Mouse (Mus musculus) retina, postnatal 1 day (tissue): ENCODE results near the gene Syt16.

Experiments
- DNase-seq: peaks from one replicate; pipeline ENCODE4 v3.0.0-alpha.2; 2012

Gene Syt16

DNA sequence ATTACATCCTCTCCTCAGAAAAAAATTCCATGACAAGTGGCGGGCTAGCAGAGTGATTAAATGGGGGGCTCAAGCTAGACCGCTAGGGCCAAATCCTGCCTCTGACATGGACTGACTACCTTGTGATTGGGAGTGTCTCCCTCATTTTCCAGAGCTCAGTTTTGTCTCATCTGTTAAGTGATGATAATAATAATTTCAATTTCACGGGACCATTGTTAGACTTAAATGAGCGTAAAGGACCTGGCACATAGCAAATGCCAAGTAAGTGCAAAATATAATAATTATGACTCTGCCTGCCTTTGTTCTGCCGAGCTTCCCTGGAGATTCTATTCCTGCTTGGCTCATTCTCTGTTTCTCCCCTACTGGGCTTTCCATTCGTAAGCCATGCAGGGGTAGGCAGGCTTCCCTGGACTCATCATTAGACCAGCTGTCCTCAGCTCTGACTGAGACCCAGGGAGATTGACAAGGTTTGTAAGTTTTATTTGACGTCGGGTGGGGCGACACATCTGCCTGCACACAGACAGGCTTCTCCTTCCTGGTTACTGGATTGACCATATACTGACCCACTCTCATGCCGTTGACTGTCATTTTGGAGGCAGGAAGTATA is 112.1 kb downstream of the Syt16 start:
- no peak for DNase-seq

DNA sequence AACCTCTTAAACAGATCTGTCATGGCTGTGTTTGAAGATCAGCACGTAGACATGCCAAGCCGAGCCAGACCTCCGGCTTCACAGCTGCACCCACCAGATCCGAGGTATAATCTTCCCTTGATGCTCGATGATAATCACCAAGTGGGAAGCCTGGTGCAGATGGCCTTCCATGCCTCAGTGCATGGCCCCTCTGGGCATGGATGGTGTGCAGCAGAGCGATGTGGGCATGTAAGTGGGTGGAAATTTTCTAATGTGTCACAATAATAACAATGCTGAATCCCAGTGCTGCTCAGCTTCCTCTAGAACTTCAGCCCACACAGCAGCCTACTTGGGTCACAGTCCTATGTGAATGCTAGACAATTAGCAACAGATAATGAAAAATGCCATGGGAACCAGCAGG is 119.4 kb downstream of the Syt16 start:
- DNase-seq = peak; percentile 43

DNA sequence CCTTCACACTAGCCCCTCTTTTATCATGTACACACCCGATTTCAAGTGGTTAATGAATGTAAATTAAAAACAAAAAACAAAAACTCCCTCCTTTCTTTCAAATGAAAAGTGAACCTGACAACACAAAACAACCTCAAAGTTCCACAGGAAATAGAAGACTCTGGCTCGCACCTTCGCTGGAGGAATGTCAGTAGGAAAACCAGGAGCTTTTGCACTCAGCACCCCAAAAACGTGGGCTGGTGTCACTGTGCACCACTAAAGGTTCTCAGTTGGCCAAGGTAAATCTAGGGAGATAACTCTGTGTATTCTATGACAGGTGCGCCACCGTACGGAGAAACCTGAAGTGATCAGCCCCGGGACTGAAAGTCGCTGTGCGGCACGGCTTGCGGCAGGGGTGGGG is 128.3 kb downstream of the Syt16 start:
- no peak for DNase-seq

DNA sequence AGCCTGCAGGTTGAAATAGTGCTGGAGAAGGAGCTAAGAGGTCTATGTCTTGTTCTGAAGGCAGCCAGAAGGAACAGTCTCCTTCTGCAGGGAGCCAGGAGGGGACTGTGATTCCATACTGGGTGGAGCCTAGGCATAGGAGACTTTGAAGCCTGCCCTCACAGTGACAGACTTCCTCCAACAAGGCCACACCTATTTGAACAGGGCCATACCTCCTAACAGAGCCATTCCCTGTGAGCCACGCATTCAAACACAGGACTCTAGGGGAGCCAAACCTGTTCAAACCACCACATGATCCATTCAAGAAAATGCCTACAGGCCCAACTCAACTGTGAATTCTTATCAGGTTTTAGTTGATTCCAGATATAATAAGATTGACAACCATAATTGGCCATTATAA is 130.8 kb downstream of the Syt16 start:
- DNase-seq = no peak

DNA sequence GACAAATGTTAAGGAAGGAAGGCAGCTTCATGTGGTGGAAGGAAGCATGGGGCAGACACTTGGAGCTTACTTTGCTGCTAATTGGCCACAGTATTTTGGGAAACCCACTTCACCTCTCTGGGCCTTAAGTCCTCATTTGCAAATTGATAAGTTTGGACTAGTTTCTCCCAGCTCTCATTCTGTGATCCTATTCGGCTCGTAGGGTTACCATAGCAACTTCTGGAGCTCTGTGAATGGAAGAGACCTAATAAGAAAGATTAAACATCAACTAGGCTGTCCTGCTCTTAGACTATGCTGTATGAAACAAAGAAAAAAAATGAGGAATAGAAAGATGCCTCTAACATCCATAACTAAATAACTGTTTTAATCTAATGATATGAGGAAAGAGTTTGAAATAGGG is 134.3 kb downstream of the Syt16 start:
- no peak for DNase-seq

DNA sequence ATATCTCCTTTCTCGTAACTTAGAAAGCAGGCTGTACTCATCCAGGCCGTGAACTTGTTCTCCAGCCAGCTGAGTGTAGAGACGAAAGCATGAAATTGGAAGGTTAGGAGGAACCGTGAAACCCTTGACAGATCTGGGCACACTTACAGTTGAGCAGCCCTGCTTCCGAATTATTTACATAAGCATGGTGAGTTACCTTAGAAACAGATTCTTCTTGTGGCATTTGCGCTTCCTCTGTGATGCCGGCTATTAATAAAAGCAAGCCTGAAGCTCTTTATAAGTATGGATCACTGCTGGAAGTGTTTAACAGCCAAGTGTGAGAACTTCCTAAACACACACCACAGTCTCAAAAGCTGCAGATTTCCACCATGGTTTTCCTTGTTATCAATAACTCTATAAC is 144.7 kb downstream of the Syt16 start:
- DNase-seq = no peak

DNA sequence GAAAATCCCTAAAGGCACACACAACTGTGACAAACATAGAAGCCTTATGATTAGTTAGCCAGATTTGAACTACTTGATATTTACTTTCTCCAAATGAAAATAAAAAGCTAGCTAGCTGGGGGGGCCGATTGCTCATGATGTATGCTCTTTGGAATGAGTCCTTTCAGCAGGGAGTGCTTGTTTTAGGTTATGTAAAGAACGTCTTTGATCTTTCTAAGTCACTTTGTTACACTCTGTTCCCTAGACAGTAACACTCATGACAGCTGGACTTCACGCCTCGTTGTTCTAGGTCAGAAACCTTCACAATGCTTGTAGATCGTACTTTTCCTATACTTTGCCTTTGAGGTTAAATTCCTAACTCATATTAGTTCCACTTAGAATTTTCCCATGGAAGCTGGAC is 146.9 kb downstream of the Syt16 start:
- DNase-seq = no peak

DNA sequence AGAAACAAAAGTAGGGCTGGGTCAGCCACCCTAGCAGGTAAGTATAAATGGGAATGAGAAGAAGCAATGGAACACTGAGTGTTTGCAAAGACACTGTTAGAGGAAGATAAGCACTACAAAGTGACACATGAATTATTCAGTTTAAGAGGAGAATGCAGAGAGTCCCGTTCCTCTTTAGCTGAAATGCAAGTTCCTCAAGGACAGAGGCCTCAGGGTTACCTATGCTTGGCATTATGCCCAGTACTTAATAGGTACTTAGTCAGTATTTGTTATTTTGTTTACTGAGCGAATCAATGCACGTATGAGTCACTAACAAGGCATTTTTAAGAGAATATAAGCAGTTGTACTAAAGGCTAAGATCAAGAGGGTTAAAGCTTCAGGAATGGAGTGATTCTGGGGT is 163.3 kb downstream of the Syt16 start:
- DNase-seq = no peak

DNA sequence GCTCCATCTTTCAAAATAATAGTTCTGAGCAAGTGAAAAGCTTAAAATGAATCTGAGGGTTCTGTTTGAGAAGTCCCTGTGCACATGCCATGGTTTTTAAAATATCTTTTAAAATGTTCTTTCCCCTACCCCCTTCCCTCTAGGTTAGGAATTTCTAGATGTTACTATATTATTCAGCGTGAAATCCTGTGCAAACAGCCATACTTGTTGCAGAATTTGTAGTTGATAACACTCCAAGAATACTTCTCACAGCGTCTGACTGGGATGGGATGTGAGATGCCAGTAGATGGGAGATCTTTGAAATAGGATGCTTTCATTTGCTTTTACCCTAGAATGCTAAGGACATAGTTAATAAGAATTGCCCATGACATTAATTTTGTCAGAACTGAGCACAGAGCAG is 165.6 kb downstream of the Syt16 start:
- DNase-seq = no peak

DNA sequence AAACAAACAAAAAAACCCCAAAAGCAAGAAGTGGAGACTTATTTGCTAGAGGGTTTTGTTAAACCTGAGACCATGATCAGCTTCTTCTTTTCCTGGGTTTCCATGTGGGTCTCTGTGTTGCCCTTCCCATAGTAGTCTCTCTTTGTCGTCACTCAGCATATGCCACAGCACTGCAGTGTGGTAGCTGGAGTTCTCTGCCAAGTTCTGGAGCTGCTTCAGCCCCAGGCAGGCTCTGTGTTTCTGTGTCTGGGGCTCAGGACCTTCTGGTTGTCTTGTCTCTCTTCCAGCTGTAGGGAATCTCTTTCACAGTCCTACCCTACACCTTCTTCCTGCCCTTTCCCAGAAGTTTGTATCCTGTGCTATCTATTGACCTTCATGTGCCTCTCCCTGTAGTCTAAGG is 173.8 kb downstream of the Syt16 start:
- no peak for DNase-seq

DNA sequence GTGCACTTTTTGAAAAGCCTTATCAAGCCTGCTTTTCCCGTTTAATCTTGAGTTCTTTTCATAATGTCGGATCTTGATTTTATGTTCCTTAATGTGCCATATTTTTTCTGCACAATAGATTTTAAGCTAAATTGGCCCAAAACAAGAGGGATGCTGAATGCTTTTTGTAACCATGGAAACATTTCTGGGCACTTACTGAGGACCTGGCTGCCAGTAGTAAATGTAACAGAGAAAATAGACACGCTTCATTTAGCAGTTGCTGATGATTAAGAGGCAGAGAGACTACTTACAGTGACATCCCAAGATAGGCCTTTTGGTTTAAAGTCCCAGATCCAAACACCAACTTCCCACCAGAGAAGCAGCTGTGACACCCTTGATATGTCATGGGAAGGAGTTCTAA is 176.4 kb downstream of the Syt16 start:
- DNase-seq = no peak

DNA sequence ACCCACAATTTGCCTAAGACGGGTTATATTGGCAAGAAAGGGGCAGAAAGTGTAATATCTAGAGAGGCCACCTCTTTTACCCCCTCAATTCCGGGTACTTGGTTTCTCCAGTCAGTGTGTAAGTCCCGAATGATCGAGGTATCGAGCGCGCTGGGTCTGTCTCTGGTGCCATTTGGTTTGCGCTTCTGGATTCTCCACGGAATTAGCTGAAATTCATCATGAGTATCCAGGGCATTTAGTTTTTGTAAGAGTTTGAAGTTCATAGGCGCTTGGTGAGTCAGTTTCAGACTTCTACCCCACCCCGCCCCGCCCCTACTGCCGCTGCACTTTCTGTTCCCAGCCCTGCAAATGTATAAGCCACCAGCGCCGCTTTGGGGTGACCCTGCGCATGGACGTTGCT is 187.1 kb downstream of the Syt16 start:
- DNase-seq = no peak

DNA sequence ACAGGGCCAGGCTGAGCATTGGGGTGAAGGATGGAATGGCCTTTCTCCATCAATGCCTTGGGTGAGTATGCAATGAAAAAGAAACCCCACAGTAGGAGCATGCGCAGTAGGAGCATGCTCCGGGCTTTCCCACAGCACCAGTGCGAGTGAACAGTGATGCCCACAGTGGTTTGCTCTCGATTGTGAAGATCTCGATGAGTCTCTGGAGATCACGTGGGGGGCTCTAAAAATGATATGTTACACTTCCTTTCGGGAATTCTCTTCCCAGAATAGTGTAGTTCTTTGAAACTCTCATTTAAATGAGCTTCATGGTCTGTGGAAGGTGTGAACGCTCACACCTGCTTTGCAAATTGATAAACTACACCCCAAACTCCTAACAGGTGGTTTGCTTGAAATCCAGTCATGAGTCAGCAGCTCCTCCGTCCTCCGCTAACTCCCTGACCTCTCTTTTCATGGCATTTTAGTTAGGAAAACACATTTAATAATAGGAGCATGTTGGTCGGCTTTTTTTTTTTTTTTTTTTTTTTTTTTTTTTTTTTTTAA is 190.9 kb downstream of the Syt16 start:
- DNase-seq = no peak

DNA sequence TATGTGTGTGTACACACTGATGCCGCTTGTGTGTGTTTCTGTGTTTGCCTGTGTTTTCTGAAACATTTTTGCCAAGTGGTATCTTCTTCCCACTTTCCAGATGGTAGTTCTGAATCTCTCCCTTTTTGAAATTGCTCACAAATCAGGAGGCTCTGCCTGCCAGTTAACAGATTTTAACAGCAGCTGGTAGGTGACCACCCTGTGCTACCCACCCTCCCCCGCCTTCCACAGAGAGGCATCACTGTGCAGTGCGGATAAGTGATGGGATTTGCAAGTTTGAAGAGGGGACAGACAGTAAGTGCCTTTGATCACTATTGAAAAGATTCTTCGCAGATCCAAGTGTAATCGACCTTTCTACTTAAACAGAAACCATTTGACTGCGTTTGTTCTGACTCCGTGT is 191.4 kb downstream of the Syt16 start:
- peak; percentile 7 for DNase-seq

DNA sequence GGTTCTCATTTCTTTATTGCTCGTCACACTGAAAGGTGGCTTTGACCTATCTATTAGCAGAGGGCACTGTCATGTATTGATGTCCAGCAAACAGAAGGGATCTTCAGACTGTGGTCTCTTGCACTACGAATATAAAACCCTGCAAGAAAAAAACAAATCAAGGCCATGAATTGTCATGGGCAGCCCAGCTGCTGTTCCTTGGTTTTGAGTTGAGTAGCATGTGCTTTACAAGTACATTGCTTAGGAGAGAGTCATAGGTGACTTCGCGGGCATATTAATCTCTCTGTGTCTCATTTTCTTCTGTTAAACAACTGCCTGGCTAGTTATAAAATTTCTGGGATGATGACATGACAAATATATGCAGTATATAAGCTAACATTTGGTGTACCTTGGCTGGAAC is 192.4 kb downstream of the Syt16 start:
- DNase-seq = no peak

DNA sequence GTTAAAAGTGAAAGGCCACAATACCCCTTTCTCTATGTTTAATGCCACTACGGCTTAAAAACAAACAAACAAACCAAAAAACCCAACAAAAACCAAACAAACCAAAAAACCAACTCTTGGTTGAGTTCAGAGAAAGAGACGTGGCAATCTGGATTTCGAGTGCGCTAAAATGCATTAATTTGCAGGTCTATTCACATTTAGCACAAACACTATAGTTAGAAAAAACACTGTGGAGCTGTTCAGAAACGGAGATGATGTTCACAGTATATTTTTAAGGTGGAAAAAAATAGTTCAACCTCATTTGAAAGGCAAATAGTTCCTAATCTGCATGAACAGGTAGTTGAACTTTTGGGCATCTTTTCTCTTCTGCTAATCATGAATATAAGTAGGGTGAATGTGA is 192.8 kb downstream of the Syt16 start:
- no peak for DNase-seq

DNA sequence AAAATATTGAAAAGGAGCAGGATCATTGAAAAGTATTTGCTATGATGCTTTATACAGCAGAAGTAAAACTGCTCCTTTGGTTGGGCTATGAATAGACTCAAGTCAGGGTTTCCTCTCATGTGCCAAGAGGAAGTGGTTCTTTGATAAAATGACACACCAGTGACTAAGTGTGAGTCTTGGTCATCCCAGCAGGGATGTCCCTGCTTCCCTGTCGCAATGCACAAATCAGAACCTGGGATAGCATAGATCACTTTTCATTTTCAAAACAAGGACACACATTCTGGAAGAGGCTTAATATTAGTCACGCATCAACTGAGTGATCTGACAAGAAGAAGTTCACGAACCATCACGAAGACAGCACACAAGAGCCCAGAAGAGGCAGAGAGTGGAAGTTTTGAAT is 195.1 kb downstream of the Syt16 start:
- no peak for DNase-seq

DNA sequence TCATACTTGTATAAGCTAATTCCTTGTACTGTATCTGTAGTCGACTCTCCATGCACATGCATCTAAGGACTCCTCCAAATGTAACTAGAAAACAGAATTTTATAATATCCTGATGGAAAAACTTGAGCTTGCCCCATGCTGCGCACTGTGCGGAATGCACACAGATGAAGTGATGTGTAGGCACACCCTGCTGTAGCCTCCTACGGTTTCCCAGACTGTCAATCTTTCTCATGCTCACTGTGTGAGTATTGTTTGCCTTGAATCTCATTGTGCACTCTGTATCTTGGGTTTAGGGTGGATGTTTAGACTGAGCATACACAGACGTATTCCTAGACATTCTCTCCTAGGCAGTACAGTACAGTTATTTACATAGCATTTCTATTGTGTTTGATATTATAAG is 203.9 kb downstream of the Syt16 start:
- DNase-seq = no peak

DNA sequence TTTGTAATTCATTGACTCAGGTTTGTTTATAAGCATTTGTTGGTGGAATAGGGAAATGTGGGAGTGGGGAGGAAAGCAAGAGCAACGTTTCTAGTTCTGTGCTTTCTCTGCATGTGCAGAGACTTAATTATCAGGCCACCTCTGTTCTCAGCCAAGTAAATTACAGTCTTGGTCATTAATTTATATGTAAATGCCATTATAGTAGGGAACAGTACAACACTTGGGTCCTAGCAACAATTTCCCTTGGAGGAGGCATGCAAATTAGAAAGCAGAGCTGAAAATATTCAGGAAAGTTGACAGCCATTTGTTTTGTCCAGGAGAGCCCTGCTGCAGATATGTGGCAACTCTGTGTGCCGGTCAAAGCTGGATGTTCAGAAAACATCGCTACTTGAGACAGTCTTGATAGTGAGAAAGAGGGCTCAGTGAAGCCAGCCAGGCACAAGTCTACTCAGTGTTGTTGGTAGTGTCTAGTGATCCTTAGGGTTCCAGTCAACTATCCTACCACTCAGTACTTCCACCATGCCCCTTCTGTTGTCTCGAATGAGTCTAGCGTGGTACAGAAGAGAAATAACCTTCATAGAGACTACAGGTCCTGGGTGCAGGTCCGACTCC is 205.1 kb downstream of the Syt16 start:
- no peak for DNase-seq

DNA sequence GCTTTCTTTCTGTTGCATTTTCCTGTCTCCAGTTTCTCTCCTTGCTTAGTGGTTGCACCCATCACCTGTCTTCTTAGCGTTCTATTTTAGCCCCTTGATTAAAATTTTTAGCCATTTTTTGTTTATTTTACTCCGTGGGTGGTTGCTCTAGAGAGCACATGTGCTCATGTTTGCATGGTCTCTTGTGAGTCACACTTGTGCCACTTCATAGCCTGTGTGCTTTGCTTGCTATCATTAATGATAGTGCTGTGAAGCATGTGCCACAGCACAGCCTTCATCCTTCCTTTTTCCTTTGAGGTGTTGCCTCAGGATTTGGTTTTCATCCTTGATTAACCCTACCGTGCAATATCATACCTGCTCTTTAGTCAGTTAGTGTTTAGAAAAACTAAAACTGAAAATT is 214.7 kb downstream of the Syt16 start:
- no peak for DNase-seq

DNA sequence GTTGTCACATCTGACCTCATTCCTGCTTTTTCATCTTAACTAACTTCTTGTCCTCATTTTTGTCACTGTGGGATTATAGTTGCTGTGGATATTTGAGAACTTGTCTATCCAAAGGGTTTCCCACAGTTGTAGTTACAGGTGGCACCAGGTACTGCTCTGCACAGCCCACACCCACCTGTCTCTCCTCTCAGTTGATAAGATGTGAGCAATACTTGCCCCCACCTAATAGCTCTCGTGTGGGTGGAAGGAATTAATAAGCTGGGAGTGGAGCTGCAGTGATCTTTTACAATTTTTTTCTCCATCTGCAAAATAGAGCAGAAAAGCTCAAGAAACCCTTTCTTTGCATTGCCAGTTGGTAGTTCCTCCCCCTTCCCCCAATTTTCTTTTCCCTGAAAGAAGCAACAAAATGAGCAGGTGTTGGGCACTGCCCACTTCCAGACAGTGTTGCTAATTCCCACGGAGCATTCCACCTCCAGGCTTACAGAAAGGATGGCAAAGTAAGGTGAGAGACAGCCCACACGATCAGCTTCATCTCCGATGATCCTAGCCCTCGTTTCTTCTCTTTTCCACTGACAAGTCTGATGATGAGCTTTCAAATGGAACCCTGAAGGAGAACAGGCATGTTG is 218.8 kb downstream of the Syt16 start:
- DNase-seq = no peak

DNA sequence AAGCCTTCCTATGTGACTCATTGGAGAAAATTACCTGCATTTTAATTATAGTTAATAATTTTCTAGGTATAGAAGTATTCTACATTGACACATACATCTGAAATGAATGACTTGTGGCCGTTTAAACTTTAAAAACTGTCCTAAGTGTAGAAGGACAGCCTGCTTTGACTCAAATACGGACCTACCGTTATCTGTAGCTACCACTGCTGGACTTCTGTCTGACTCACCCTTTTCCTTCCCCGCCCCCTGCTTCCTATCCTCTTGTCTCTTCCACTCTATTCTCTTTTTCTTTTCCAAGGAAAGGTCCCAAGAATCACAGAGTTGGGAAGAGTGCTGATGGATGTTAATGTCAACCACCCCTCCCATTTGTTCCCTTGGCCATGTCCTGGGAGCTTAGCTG is 222.4 kb downstream of the Syt16 start:
- DNase-seq = no peak

DNA sequence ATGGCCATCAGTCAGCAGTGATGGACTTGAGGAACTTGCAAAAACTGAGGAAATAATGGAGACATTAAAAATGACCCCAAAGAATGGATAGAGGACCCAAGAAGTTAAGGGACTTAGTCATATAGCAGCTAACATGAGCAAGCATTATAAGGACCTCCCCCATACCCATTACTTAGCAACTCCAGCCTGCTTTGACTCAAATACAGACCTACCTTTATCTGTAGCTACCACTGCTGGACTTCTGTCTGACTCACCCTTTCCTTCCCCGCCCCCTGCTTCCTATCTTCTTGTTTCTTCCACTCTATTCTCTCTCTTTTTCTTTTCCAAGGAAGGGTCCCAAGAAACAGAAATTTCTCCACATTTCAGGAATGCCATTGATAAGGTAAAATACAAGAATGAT is 223.2 kb downstream of the Syt16 start:
- no peak for DNase-seq

DNA sequence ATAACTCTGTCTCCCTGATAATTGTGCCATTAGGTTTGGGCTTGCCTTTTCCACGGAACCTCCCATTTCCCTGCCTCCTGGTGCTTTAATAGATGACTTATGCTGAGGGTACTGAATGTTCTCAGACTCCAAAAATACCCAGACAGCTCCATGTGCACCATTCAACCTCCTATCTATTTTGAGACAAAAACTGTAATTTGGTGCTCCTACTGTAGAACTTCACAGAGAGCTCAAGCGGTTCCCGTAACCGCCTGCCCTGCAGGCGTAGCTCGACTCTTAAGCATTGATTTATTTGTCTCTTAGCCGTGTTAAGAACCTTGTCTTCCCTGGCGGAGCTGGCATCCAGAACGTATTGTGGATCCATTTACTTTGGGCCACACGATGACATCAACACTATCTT is 233.3 kb downstream of the Syt16 start:
- no peak for DNase-seq

DNA sequence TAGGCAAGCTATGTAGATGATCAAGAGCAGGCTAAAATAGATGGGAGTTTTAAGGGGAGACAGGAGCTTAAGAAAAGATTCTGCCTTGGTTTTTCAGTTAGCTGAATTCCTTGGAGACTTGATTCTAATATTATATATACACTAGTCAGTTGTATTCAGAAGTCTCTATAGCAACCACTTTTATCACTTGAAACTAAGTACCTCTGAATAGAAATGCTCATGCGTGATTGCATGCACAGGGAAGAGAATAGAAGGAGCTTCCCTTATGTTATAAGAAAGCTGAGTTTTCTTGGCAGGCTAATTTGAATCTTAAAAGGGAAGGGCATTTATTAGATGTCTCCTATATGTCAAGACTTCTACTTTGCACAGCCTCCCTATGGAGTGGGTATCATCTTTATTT is 235.4 kb downstream of the Syt16 start:
- DNase-seq = no peak
